ENCODE assay signal across 8 mouse cellular contexts in genomic region chr10:109920607-109921187, GRCm38 (mm10).
DNase-seq lines count a peak whose midpoint lies in the region; ATAC-seq and TF ChIP-seq lines count a peak whose summit lies in the region.

No protein-coding gene starts in this region.

- intact Hi-C loops in gastrocnemius, postnatal 14 days (cut with DNase I; ENCODE audit: low total_unique reads), result loop anchor here (2.0 kb wide), 1 partner anchor 164 kb away; no protein-coding TSS in a partner anchor
- intact Hi-C loops in left cerebral cortex, postnatal 10 days (cut with DNase I), result loop anchor here (10.0 kb wide), 2 partner anchors 164 to 534 kb away; partner anchors contain the start of gene Nav3

- H3K27me3 ChIP-seq in spleen, adult 2 months (ENCODE audit: control insufficient read depth, insufficient read depth, low read length), result no peaks in the 10 kb centered on the region

- H3K4me3 ChIP-seq in spleen, adult 2 months (ENCODE audit: extremely low read depth, insufficient read depth, insufficient read length), result no peak overlapping the region
- no peak overlapping the region for H3K4me3 ChIP-seq in cortical plate, adult 2 months (ENCODE audit: insufficient read depth, low read length)

- no peak overlapping the region for H3K27ac ChIP-seq in spleen, adult 2 months (ENCODE audit: insufficient read depth, low read length)
- no peak overlapping the region for H3K27ac ChIP-seq in cortical plate, adult 2 months (ENCODE audit: insufficient read depth, low read length)

- peak; percentile 96 for ATAC-seq in megakaryocyte-erythroid progenitor cell, adult 5-6 weeks (replicated peaks; ENCODE audit: low FRiP score, low TSS enrichment, poor library complexity, severe bottlenecking)

- DNase-seq in spleen, adult 2 months (ENCODE audit: low read depth in 1 of 2, low spot score in 2 of 2), result peak in 1 of 2 experiments; percentile 11
- no peak for DNase-seq in spleen, adult 12 weeks (ENCODE audit: low spot score)
- DNase-seq in gastrocnemius, postnatal 14 days, result peak; percentile 61
- peak; percentile 12 for DNase-seq in induced T-regulatory cell, adult 2 months (ENCODE audit: low read depth)
- peak; percentile 51 to 54 for DNase-seq in left cerebral cortex, postnatal 10 days (ENCODE audit: extremely low spot score in 1 of 2, low spot score in 2 of 2)
- peak; percentile 62 for DNase-seq in right cerebral cortex, postnatal 4 days

- no peak for TF ChIP-seq POLR2A in spleen, adult 2 months (IDR thresholded peaks at IDR 0.05; ENCODE audit: low read depth, low read length)
- no peak for TF ChIP-seq POLR2A in cortical plate, adult 2 months (IDR thresholded peaks at IDR 0.05; ENCODE audit: extremely low read depth, insufficient read depth, low read length)

- no peaks in the 10 kb centered on the region for H3K36me3 ChIP-seq in spleen, adult 2 months (ENCODE audit: control insufficient read depth, insufficient read depth, low read length)

- no peaks in the 10 kb centered on the region for H3K4me1 ChIP-seq in spleen, adult 2 months (ENCODE audit: control insufficient read depth, insufficient read depth, insufficient read length)
- H3K4me1 ChIP-seq in cortical plate, adult 2 months (ENCODE audit: control insufficient read depth, insufficient read depth, low read length), result no peaks in the 10 kb centered on the region; the same call in 1 of the 2 replicates

- peak; percentile 1; the same call in 1 of the 2 replicates for TF ChIP-seq CTCF in spleen, adult 2 months (IDR thresholded peaks at IDR 0.05; ENCODE audit: extremely low read depth, insufficient read depth, insufficient read length, insufficient replicate concordance)
- TF ChIP-seq CTCF in cortical plate, adult 2 months (IDR thresholded peaks at IDR 0.05; ENCODE audit: extremely low read depth, insufficient read depth, low read length), result peak; percentile 92

- 19% methylated on average over 6 of the region's 6 CpGs for WGBS in spleen, adult 2 months
